Mouse (Mus musculus) stomach, embryonic 15.5 days (tissue): Measurements from ENCODE around the gene Nup43. TPM values are rescaled to one million over a fixed set of nuclear protein-coding genes. Genes with fewer than 3 reads are reported as not detected.
"Not testable (repeated sequence)": the region's sequence is repeated elsewhere in the genome, so short reads cannot be mapped to it uniquely, and the experiment has no call there.

Source experiments
- ATAC-seq: fragments of 200-750 bp; cut with Nextera tagmentation; 2 replicates; pipeline ENCODE4 v1.8.0; 2017; ENCODE audit warnings: low read depth, moderate number of reproducible peaks, moderate TSS enrichment; ENCODE audit not compliant: insufficient read depth, low FRiP score
- H3K27ac ChIP-seq: fragments of 300-500 bp; sonication (generic); 2 replicates; pipeline ENCODE4 v1.5.1; 2015; ENCODE audit warnings: mild to moderate bottlenecking, inconsistent platforms
- H3K27me3 ChIP-seq: fragments of 300-500 bp; sonication (generic); replicated peaks from 2 replicates; pipeline ENCODE4 v1.6.1; 2015; ENCODE audit warnings: inconsistent platforms
- H3K36me3 ChIP-seq: fragments of 300-500 bp; sonication (generic); 2 replicates; pipeline ENCODE4 v1.6.1; 2015; ENCODE audit warnings: inconsistent platforms
- H3K4me1 ChIP-seq: fragments of 300-500 bp; sonication (generic); 2 replicates; pipeline ENCODE4 v1.6.1; 2015; ENCODE audit warnings: inconsistent platforms
- H3K4me2 ChIP-seq: fragments of 300-500 bp; sonication (generic); 2 replicates; pipeline ENCODE4 v1.6.1; 2015; ENCODE audit warnings: mild to moderate bottlenecking, inconsistent platforms
- H3K4me3 ChIP-seq: fragments of 300-500 bp; sonication (generic); replicated peaks from 2 replicates; pipeline ENCODE4 v1.5.1; 2015; ENCODE audit warnings: inconsistent platforms
- H3K9ac ChIP-seq: fragments of 300-500 bp; sonication (generic); 2 replicates; pipeline ENCODE4 v1.6.1; 2015; ENCODE audit warnings: inconsistent platforms
- H3K9me3 ChIP-seq: fragments of 300-500 bp; sonication (generic); 2 replicates; pipeline ENCODE4 v1.6.1; 2016; ENCODE audit warnings: inconsistent platforms
- WGBS: fragments of 180-500 bp; shearing (Covaris S2); methylation state at CpG from one replicate; pipeline ENCODE4 v1.1.7; 2015; 5-methylcytosine and 5-hydroxymethylcytosine counted together
- polyA plus RNA-seq: library from polyadenylated mRNA; unstranded; fragments of >200 nt; fragmentation: Nextera tagmentation; extraction: Ambion mirVana; gene quantifications from 2 replicates; pipeline ENCODE4 v1.2.1, GENCODE M21; 2015

Gene Nup43
- 44.9 and 48.7 TPM in 2 replicates for polyA plus RNA-seq

DNA sequence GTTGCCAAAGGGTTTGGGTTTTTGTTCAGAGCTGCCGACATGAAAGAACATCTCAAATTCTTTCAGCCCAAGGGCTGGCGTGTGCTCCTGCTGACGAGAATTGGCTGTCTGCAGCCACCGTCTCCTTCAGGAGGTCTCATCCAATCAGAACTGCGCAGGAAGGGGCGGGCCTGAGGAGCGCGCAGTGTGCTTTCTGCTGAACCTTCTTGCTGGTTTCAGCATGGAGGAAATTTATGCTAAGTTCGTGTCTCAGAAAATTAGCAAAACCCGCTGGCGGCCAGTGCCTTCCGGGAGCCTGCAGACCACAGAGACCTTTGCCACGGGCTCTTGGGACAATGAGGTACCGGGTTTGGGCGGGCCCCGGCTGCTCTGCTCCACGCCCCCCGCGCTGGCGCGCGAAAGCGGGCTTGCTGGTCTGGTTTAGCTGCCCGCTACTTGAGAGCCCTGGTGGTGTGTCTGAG is at the start of gene Nup43:
Gene Nup43 (plus strand): TSS at position 162 of the 461 bp plus-strand sequence.
- Histone ChIP-seq H3K27ac (peak within 1 kb of the TSS; percentile 86), H3K4me1 (peaks cover 4% of the 10 kb centered on the region; the same call in 1 of the 2 replicates), H3K4me2 (peak within 1 kb of the TSS; percentile 76), H3K4me3 (peak within 1 kb of the TSS; percentile 85), H3K27me3 (no peaks in the 10 kb centered on the region), H3K9me3 (no peaks in the 10 kb centered on the region), H3K36me3 (0 out of 2 replicates have a peak, but pooled peaks cover 7% of the 10 kb centered on the region), H3K9ac (peak within 1 kb of the TSS; percentile 58)
- WGBS, result under 1% methylated on average over 24 of the region's 24 CpGs
- peak; percentile 78 for ATAC-seq

DNA sequence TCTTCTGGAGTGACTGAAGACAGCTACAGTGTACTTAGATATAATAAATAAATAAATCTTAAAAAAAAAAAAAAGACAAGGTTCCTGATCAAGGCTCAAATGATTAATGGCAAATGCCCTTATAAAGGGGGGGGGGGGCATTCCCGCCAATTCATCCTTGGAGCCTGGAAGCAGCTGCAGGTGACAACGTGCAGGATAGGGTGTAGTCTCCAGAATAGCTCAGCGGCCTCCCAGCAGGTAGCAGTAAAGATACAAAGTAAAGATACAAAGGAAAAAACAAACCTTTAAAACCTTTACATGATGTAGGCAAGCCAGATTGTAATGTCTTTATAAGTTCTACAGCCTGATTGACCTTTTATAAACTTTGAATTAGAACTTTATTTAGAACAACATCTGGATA is 49.7 kb upstream of the Nup43 start:
- ATAC-seq, H3K27ac ChIP-seq, H3K36me3 ChIP-seq, H3K9ac ChIP-seq, H3K9me3 ChIP-seq, H3K4me2 ChIP-seq, H3K4me3 ChIP-seq, H3K27me3 ChIP-seq, H3K4me1 ChIP-seq: not testable (repeated sequence)
- 64% methylated on average over 3 of the region's 3 CpGs for WGBS

- no peaks in the 10 kb centered on the region for H3K36me3 ChIP-seq
- H3K4me1 ChIP-seq, result no peaks in the 10 kb centered on the region
- H3K27me3 ChIP-seq, result no peaks in the 10 kb centered on the region
- no peak overlapping the region for H3K27ac ChIP-seq
- H3K4me2 ChIP-seq, result no peak overlapping the region
- 91% methylated on average over 5 of the region's 5 CpGs for WGBS
- H3K9me3 ChIP-seq, result peaks cover 1% of the 10 kb centered on the region; the same call in 1 of the 2 replicates
- no peak overlapping the region for H3K4me3 ChIP-seq
- no peak for ATAC-seq
- no peak overlapping the region for H3K9ac ChIP-seq
Measured at GRCm38 (mm10) chr10:7619821-7620241, 47.5 kb upstream of the Nup43 start.

DNA sequence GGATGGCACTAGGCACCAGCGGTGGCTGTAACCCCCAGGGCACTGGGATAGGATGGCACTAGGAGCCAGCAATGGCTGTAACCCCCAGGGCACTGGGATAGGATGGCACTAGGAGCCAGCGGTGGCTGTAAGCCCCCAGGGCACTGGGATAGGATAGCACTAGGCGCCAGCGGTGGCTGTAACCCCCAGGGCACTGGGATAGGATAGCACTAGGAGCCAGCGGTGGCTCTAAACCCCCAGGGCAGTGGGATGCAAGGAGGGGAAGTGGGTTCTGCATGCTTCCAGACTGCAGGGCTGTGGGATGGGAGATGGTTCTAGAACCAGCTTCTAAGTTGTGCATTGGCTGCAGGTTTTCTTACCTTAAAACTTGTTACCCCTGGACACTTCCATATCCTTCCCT is 46.6 kb upstream of the Nup43 start:
- WGBS, result 78% methylated on average over 5 of the region's 5 CpGs
- Histone ChIP-seq H3K4me1 (no peaks in the 10 kb centered on the region), H3K27ac (no peak overlapping the region), H3K36me3 (no peaks in the 10 kb centered on the region), H3K4me3 (no peak overlapping the region), H3K9ac (no peak overlapping the region), H3K4me2 (no peak overlapping the region), H3K27me3 (no peaks in the 10 kb centered on the region), H3K9me3 (no peaks in the 10 kb centered on the region)
- ATAC-seq, result no peak

- H3K9ac ChIP-seq, result no peak overlapping the region
- H3K9me3 ChIP-seq, result no peaks in the 10 kb centered on the region
- no peak for ATAC-seq
- no peak overlapping the region for H3K27ac ChIP-seq
- no peaks in the 10 kb centered on the region for H3K4me1 ChIP-seq
- H3K27me3 ChIP-seq, result no peaks in the 10 kb centered on the region
- H3K36me3 ChIP-seq, result no peaks in the 10 kb centered on the region
- no peak overlapping the region for H3K4me2 ChIP-seq
- no peak overlapping the region for H3K4me3 ChIP-seq
- WGBS, result 92% methylated on average over 3 of the region's 3 CpGs
Measured at GRCm38 (mm10) chr10:7622378-7622777, 44.9 kb upstream of the Nup43 start.

DNA sequence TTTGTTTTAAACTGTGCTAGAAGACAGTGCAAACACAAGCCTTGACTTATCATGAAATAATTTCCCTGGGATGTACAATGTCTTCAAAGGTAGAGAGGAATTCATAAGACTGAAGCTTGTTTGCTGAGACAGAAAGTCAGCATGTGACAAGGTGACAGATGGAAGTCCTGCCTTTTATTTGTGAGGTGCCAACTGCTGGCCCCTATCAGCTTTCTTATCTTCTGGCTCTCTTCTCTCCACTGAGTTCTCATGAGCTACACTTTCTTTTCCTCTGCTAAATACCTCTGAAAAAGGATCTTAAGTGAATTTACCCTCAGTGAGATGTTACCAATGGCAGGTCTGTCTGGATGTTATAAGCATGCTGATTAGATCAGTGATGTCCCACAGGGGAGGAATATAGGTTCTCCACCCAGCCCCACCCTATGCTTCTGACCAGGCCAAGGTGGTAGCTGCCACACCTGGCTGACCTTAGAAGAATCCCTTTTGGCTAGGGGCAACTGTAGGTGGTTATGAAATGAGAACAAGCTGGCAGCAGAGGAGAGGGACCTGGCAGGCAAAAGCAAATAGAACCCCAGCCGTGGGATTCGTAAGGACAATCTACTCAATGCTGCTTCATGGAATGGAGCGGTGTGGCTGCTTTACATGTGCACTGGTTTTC is 43.3 kb upstream of the Nup43 start:
- 82% methylated on average over 3 of the region's 3 CpGs for whole genome bisulfite sequencing
- H3K27ac ChIP-seq, result no peak overlapping the region

GRCm38 (mm10) chr10:7629092-7629491 is 38.2 kb upstream of the Nup43 start:
- no peak overlapping the region for H3K4me2 ChIP-seq
- no peaks in the 10 kb centered on the region for H3K27me3 ChIP-seq
- no peak overlapping the region for H3K4me3 ChIP-seq
- H3K9ac ChIP-seq, result no peak overlapping the region
- peaks cover 9% of the 10 kb centered on the region for H3K36me3 ChIP-seq
- H3K9me3 ChIP-seq, result no peaks in the 10 kb centered on the region
- no peak overlapping the region for H3K27ac ChIP-seq
- no peaks in the 10 kb centered on the region for H3K4me1 ChIP-seq
- no peak for ATAC-seq
- 91% methylated on average over 4 of the region's 4 CpGs for WGBS

More for the DNA sequence above, 43.3 kb upstream of the Nup43 start:
- Histone ChIP-seq H3K4me1 (no peaks in the 10 kb centered on the region), H3K27me3 (no peaks in the 10 kb centered on the region), H3K4me2 (no peak overlapping the region), H3K9ac (no peak overlapping the region), H3K9me3 (no peaks in the 10 kb centered on the region), H3K4me3 (no peak overlapping the region), H3K36me3 (no peaks in the 10 kb centered on the region)
- no peak for ATAC-seq

GRCm38 (mm10) chr10:7630286-7630685 is 37.0 kb upstream of the Nup43 start:
- 86% methylated on average over 5 of the region's 5 CpGs for WGBS
- Histone ChIP-seq H3K27ac (no peak overlapping the region), H3K9ac (no peak overlapping the region), H3K27me3 (no peaks in the 10 kb centered on the region), H3K9me3 (no peaks in the 10 kb centered on the region), H3K4me3 (no peak overlapping the region), H3K4me1 (no peaks in the 10 kb centered on the region), H3K4me2 (no peak overlapping the region), H3K36me3 (peaks cover 9% of the 10 kb centered on the region)
- no peak for ATAC-seq

GRCm38 (mm10) chr10:7630951-7631720 is 36.2 kb upstream of the Nup43 start:
- no peak for ATAC-seq
- Histone ChIP-seq H3K36me3 (peaks cover 9% of the 10 kb centered on the region), H3K27me3 (no peaks in the 10 kb centered on the region), H3K9me3 (no peaks in the 10 kb centered on the region), H3K27ac (no peak overlapping the region), H3K4me2 (no peak overlapping the region), H3K4me1 (no peaks in the 10 kb centered on the region), H3K9ac (no peak overlapping the region), H3K4me3 (no peak overlapping the region)
- 66% methylated on average over 16 of the region's 16 CpGs for WGBS

GRCm38 (mm10) chr10:7640366-7640765 is 26.9 kb upstream of the Nup43 start:
- H3K4me1 ChIP-seq, result no peaks in the 10 kb centered on the region
- H3K27ac ChIP-seq, result no peak overlapping the region
- H3K9me3 ChIP-seq, result no peaks in the 10 kb centered on the region
- H3K36me3 ChIP-seq, result peaks cover 41% of the 10 kb centered on the region
- H3K9ac ChIP-seq, result no peak overlapping the region
- H3K27me3 ChIP-seq, result no peaks in the 10 kb centered on the region
- H3K4me2 ChIP-seq, result no peak overlapping the region
- no peak overlapping the region for H3K4me3 ChIP-seq
- 96% methylated on average over 12 of the region's 12 CpGs for WGBS
- ATAC-seq, result no peak

DNA sequence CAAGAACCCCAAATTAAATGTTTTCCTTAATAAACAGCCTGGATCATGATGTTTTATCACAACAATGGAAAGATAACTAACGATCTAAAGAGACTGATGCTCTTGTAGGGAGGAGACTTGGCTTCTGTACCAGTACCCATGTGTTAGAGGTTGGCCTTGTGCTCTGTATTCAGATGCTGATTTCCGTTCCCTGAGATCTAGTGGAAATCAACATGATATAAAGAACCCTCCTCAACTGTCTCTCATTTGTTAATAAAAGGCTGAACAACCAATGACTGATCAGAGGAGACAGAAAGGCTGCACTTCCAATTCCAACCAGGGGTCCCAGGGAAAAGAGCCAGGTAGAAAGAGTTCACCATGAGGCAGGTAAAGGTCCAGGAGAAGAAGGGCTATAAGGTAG is 21.4 kb upstream of the Nup43 start:
- Histone ChIP-seq H3K9ac (no peak overlapping the region), H3K4me1 (no peaks in the 10 kb centered on the region), H3K9me3 (no peaks in the 10 kb centered on the region), H3K27ac (no peak overlapping the region), H3K27me3 (no peaks in the 10 kb centered on the region), H3K4me2 (no peak overlapping the region), H3K36me3 (peaks cover 30% of the 10 kb centered on the region; the same call in 1 of the 2 replicates), H3K4me3 (no peak overlapping the region)
- WGBS, result 86% methylated on average over 2 of the region's 2 CpGs
- no peak for ATAC-seq

- Histone ChIP-seq H3K4me2 (no peak overlapping the region), H3K36me3 (peaks cover 14% of the 10 kb centered on the region; the same call in 1 of the 2 replicates), H3K4me1 (no peaks in the 10 kb centered on the region), H3K9ac (no peak overlapping the region), H3K9me3 (no peaks in the 10 kb centered on the region), H3K27me3 (no peaks in the 10 kb centered on the region), H3K27ac (no peak overlapping the region), H3K4me3 (no peak overlapping the region)
- WGBS, result 86% methylated on average over 4 of the region's 4 CpGs
- ATAC-seq, result no peak
Measured at GRCm38 (mm10) chr10:7649059-7649458, 18.2 kb upstream of the Nup43 start.
